Mouse (Mus musculus): ENCODE measurements around the gene Zfp706. TPM values are rescaled to one million over a fixed set of nuclear protein-coding genes. Genes with fewer than 3 reads are reported as not detected.

Zfp706 gene
- polyA plus RNA-seq (2015; fragmentation: Nextera tagmentation; extraction: Ambion mirVana), result 613 and 620 TPM in 2 replicates

DNA sequence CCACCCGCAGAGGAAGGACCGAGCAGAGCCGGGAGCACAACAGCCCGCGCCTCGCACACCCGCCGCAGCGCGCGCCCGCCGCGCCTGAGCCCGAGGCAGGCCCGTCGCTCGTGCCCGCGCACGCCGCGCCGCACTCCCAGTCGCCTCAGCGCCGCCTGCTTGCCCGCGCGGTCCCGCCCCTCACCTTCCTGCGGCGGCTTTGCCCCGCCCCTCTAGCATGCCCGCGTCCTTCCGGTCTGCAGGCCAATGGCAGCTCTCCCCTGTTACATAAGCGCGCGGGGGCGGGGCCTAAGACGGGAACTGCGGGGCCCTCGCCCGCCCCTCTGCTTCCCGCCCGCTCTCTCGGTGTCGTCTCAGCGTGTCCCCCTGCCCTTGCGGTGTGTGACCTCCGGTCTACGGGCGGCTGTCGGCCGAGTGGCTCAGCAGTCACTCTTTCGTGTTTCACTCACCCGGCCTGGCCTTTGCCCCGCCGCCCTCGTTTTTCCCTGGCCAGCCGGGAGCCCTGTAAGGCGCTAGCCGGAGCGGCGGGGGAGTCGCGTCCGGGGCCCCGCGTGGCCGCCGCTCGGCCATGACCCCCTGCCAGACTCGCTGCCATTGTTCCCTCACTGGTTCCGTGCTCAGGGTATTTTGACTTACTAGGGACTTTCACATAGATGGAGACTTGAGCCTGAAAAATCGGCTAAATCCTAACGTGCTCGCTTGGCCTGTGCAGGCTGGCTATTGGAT, at the start of gene Zfp706:
Gene Zfp706, minus strand, starts transcription at position 541 of the 726 bp plus-strand sequence.
- Histone ChIP-seq H3K4me3 (ENCODE audit: low read length) (peak within 1 kb of the TSS; percentile 85), H3K4me2 (ENCODE audit: low read depth, low read length) (peak within 1 kb of the TSS; percentile 71), H3K36me3 (ENCODE audit: control insufficient read depth, insufficient read depth, low read length) (peaks cover 4% of the 10 kb centered on the region; the same call in 1 of the 2 replicates), H3K4me1 (ENCODE audit: control insufficient read depth, insufficient read depth, low read length) (peaks cover 12% of the 10 kb centered on the region), H3K9me3 (ENCODE audit: control insufficient read depth, low read length) (no peaks in the 10 kb centered on the region), H3K27ac (ENCODE audit: low read length) (peak within 1 kb of the TSS; percentile 96), H3K9ac (ENCODE audit: low read depth, low read length) (peak within 1 kb of the TSS; percentile 99), H3K27me3 (replicated peaks; ENCODE audit: control insufficient read depth, insufficient read depth, low read length) (no peaks in the 10 kb centered on the region)
- under 1% methylated on average over 70 of the region's 79 CpGs for WGBS
- peak; percentile 99 for ATAC-seq

DNA sequence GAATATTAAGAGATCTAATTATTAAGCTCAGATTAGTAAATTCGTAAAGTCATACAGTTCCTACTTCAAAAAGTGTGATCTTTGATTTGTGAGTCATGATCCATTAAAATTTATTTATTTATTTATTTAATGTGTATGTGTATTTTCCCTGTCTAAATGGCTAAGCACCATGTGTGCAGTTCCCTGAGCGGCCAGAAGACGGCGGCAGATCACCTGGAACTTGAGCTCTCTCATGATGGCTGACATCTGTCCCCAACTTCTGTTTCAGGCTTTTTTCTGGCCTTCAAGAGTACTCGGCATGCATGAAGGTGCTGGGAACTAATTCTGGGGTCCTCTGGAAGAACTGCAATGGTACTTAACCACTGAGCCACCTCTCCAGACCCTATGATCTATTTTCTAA, 47.0 kb upstream of the Zfp706 start:
- Histone ChIP-seq H3K4me3 (ENCODE audit: low read length) (no peak overlapping the region), H3K9me3 (ENCODE audit: control insufficient read depth, low read length) (peaks cover 2% of the 10 kb centered on the region; the same call in 1 of the 2 replicates), H3K9ac (ENCODE audit: low read depth, low read length) (no peak overlapping the region), H3K4me2 (ENCODE audit: low read depth, low read length) (no peak overlapping the region), H3K27ac (ENCODE audit: low read length) (no peak overlapping the region), H3K27me3 (replicated peaks; ENCODE audit: control insufficient read depth, insufficient read depth, low read length) (no peaks in the 10 kb centered on the region), H3K4me1 (ENCODE audit: control insufficient read depth, insufficient read depth, low read length) (no peaks in the 10 kb centered on the region), H3K36me3 (ENCODE audit: control insufficient read depth, insufficient read depth, low read length) (no peaks in the 10 kb centered on the region)
- WGBS, result 94% methylated on average over 5 of the region's 5 CpGs
- ATAC-seq, result no peak

DNA sequence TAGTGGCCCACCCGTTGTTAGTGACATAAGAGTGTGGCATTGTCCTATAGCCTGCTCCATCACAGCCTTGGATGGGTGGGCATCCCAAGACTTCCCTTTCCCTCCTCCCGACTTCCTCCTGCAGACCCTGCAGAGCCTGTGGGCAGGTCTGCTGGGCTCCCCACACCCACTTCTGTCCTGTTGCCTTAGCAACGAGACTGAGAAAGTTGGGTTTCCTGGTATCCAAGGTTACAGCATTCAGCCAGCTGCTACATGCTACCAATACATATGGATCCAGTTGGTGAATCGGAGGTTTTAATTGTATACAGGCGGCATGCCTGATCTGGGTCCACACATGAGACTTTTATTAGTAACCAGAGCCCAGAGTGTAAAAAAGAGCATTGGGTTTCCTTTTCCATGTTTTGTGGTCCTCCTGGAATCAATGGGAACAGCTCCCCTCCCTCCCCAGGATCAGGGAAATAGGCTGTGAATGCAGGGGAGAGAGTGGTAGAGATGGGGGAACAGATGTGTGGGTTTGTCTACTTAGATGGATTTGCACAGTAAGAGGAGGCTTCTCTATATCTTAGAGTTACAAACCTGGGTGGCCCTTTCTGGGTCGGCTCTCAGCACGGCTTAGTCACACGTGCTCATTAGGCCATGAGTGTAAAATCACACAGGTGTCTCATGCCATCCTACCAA, 45.7 kb upstream of the Zfp706 start:
- Histone ChIP-seq H3K4me3 (ENCODE audit: low read length) (no peak overlapping the region), H3K9ac (ENCODE audit: low read depth, low read length) (no peak overlapping the region), H3K4me2 (ENCODE audit: low read depth, low read length) (no peak overlapping the region), H3K27ac (ENCODE audit: low read length) (no peak overlapping the region), H3K4me1 (ENCODE audit: control insufficient read depth, insufficient read depth, low read length) (no peaks in the 10 kb centered on the region), H3K36me3 (ENCODE audit: control insufficient read depth, insufficient read depth, low read length) (no peaks in the 10 kb centered on the region), H3K27me3 (replicated peaks; ENCODE audit: control insufficient read depth, insufficient read depth, low read length) (no peaks in the 10 kb centered on the region), H3K9me3 (ENCODE audit: control insufficient read depth, low read length) (peaks cover 2% of the 10 kb centered on the region; the same call in 1 of the 2 replicates)
- WGBS, result 68% methylated on average over 8 of the region's 8 CpGs
- ATAC-seq, result no peak

DNA sequence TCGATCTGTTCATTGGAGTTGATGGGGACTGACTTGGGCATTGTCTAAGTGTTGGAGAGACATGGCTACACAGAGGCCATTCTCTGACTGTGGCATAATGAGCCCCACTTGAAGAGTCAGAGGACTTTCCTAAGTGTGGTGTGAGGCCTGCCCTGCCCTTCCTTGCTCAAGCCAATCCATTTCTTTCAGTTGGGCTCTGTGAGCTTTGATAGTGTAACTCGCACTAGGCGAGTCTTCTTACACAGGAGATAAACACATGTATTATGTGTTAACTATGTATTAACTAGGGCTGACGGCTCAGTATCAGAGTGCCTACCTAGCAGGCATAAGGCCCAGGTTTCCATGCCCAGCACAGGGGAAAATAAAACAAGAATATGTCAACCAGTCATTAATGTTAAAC, 39.8 kb upstream of the Zfp706 start:
- H3K27me3 ChIP-seq (replicated peaks; ENCODE audit: control insufficient read depth, insufficient read depth, low read length), result no peaks in the 10 kb centered on the region
- H3K36me3 ChIP-seq (ENCODE audit: control insufficient read depth, insufficient read depth, low read length), result no peaks in the 10 kb centered on the region
- H3K9ac ChIP-seq (ENCODE audit: low read depth, low read length), result no peak overlapping the region
- H3K4me2 ChIP-seq (ENCODE audit: low read depth, low read length), result no peak overlapping the region
- 88% methylated on average over 4 of the region's 4 CpGs for WGBS
- H3K27ac ChIP-seq (ENCODE audit: low read length), result no peak overlapping the region
- no peaks in the 10 kb centered on the region for H3K4me1 ChIP-seq (ENCODE audit: control insufficient read depth, insufficient read depth, low read length)
- no peaks in the 10 kb centered on the region for H3K9me3 ChIP-seq (ENCODE audit: control insufficient read depth, low read length)
- H3K4me3 ChIP-seq (ENCODE audit: low read length), result no peak overlapping the region
- no peak for ATAC-seq

DNA sequence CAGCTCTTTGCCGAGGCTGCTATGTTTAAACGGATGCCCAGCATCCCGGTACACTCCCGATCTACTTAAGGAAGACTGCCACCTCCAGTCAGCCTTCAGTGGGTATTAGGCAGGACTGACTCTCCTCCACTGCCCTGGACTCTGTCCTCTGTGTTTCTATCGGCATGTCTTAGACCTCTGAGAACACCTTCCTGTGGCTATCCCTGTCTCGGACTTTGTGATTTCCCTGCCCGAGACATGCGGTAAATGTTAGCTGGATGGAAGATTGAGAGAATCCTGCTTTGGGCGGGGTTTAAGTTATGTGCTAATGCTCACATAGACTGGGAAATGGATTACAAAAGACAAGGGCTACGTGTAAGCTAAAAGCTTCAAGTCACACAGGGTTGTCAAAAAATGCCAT, 39.0 kb upstream of the Zfp706 start:
- Histone ChIP-seq H3K36me3 (ENCODE audit: control insufficient read depth, insufficient read depth, low read length) (no peaks in the 10 kb centered on the region), H3K4me3 (ENCODE audit: low read length) (no peak overlapping the region), H3K27me3 (replicated peaks; ENCODE audit: control insufficient read depth, insufficient read depth, low read length) (no peaks in the 10 kb centered on the region), H3K4me2 (ENCODE audit: low read depth, low read length) (no peak overlapping the region), H3K4me1 (ENCODE audit: control insufficient read depth, insufficient read depth, low read length) (no peaks in the 10 kb centered on the region), H3K27ac (ENCODE audit: low read length) (no peak overlapping the region), H3K9ac (ENCODE audit: low read depth, low read length) (no peak overlapping the region), H3K9me3 (ENCODE audit: control insufficient read depth, low read length) (no peaks in the 10 kb centered on the region)
- whole genome bisulfite sequencing, result 86% methylated on average over 10 of the region's 10 CpGs
- ATAC-seq, result no peak

DNA sequence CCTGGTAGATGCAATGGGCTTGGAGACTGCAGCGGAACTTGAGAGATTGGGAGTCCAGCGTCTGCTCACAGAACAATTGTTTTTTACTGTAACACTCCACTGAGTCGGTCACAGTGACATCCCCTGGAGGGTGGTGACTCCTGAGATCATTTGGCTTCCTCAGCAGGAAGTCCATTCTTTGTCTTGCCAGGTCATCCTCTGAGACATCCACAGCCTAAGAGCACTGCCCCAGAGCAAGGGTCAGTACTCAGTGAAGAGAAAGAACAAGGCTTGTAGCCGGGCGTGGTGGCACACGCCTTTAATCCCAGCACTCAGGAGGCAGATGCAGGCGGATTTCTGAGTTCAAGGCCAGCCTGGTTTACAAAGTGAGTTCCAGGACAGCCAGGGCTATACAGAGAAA, 38.6 kb upstream of the Zfp706 start:
- no peak overlapping the region for H3K27ac ChIP-seq (ENCODE audit: low read length)
- H3K27me3 ChIP-seq (replicated peaks; ENCODE audit: control insufficient read depth, insufficient read depth, low read length), result no peaks in the 10 kb centered on the region
- 80% methylated on average over 7 of the region's 7 CpGs for WGBS
- no peak overlapping the region for H3K9ac ChIP-seq (ENCODE audit: low read depth, low read length)
- no peak overlapping the region for H3K4me3 ChIP-seq (ENCODE audit: low read length)
- H3K36me3 ChIP-seq (ENCODE audit: control insufficient read depth, insufficient read depth, low read length), result no peaks in the 10 kb centered on the region
- no peak overlapping the region for H3K4me2 ChIP-seq (ENCODE audit: low read depth, low read length)
- H3K9me3 ChIP-seq (ENCODE audit: control insufficient read depth, low read length), result no peaks in the 10 kb centered on the region
- no peak for ATAC-seq
- no peaks in the 10 kb centered on the region for H3K4me1 ChIP-seq (ENCODE audit: control insufficient read depth, insufficient read depth, low read length)

DNA sequence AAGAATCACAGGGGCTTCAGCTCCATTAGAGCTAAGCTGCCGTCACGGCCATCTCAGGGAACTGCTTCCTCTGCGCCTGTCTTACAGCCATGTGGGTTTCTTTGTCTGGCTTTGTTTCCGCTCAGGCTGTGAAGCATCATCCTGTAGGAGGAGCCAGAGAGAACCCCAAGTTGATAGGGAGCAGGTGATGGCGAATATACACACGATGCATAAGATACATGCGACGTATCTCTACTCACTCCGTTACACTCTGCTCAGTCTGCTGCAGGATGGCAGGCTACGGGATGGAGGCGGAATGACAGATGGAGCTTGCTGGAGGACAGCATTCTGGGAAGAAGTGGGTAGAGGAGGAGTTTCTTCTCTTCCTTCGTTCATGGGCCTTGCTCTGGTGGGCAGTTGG, 37.9 kb upstream of the Zfp706 start:
- Histone ChIP-seq H3K27ac (ENCODE audit: low read length) (no peak overlapping the region), H3K9me3 (ENCODE audit: control insufficient read depth, low read length) (no peaks in the 10 kb centered on the region), H3K4me1 (ENCODE audit: control insufficient read depth, insufficient read depth, low read length) (no peaks in the 10 kb centered on the region), H3K4me3 (ENCODE audit: low read length) (no peak overlapping the region), H3K27me3 (replicated peaks; ENCODE audit: control insufficient read depth, insufficient read depth, low read length) (no peaks in the 10 kb centered on the region), H3K4me2 (ENCODE audit: low read depth, low read length) (no peak overlapping the region), H3K36me3 (ENCODE audit: control insufficient read depth, insufficient read depth, low read length) (no peaks in the 10 kb centered on the region), H3K9ac (ENCODE audit: low read depth, low read length) (no peak overlapping the region)
- no peak for ATAC-seq
- 71% methylated on average over 12 of the region's 12 CpGs for WGBS

GRCm38 (mm10) chr15:37042559-37042958, 35.0 kb upstream of the Zfp706 start:
- Histone ChIP-seq H3K36me3 (ENCODE audit: control insufficient read depth, insufficient read depth, low read length) (no peaks in the 10 kb centered on the region), H3K27ac (ENCODE audit: low read length) (no peak overlapping the region), H3K4me1 (ENCODE audit: control insufficient read depth, insufficient read depth, low read length) (no peaks in the 10 kb centered on the region), H3K9me3 (ENCODE audit: control insufficient read depth, low read length) (no peaks in the 10 kb centered on the region), H3K4me2 (ENCODE audit: low read depth, low read length) (no peak overlapping the region), H3K9ac (ENCODE audit: low read depth, low read length) (no peak overlapping the region), H3K27me3 (replicated peaks; ENCODE audit: control insufficient read depth, insufficient read depth, low read length) (no peaks in the 10 kb centered on the region), H3K4me3 (ENCODE audit: low read length) (no peak overlapping the region)
- ATAC-seq, result no peak
- 16% methylated on average over 5 of the region's 5 CpGs for WGBS

DNA sequence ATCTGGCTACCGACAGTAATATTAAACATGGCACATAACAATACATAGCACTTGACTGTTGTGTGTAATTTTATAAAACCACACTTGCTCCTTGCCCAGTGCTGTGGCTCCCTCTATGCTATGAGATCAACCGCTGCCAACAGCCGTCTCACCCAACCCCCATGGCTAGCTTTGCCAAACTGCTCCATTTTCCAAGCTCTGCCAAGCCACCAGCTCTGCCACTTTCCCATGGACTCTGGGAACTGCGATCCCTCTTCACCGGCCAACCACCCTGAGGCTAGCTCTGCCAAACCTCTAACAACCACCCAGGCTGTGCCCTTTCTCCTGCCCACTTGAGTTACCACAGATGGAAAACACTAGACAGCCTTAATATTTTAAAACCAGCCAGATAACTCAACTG, 33.6 kb upstream of the Zfp706 start:
- H3K4me2 ChIP-seq (ENCODE audit: low read depth, low read length), result no peak overlapping the region
- H3K4me1 ChIP-seq (ENCODE audit: control insufficient read depth, insufficient read depth, low read length), result no peaks in the 10 kb centered on the region
- H3K4me3 ChIP-seq (ENCODE audit: low read length), result no peak overlapping the region
- no peaks in the 10 kb centered on the region for H3K36me3 ChIP-seq (ENCODE audit: control insufficient read depth, insufficient read depth, low read length)
- no peak overlapping the region for H3K9ac ChIP-seq (ENCODE audit: low read depth, low read length)
- no peak overlapping the region for H3K27ac ChIP-seq (ENCODE audit: low read length)
- no peak for ATAC-seq
- H3K9me3 ChIP-seq (ENCODE audit: control insufficient read depth, low read length), result no peaks in the 10 kb centered on the region
- no peaks in the 10 kb centered on the region for H3K27me3 ChIP-seq (replicated peaks; ENCODE audit: control insufficient read depth, insufficient read depth, low read length)
- 83% methylated on average over 5 of the region's 5 CpGs for WGBS

All from intestine, embryonic 16.5 days (tissue).